Mouse (Mus musculus) embryonic facial prominence, embryonic 11.5 days (tissue): ENCODE results near the gene Cdcp2. TPM values are rescaled to one million over a fixed set of nuclear protein-coding genes. Genes with fewer than 3 reads are reported as not detected.

Source experiments
- ATAC-seq: fragments of 200-750 bp; cut with Nextera tagmentation; replicated peaks from 2 replicates; pipeline ENCODE4 v1.8.0; 2017; ENCODE audit warnings: low read depth; ENCODE audit not compliant: insufficient number of reproducible peaks, low FRiP score, low TSS enrichment
- DNase-seq: peaks from one replicate; pipeline ENCODE4 v3.0.0-alpha.2; 2015; ENCODE audit warnings: low spot score
- H3K27ac ChIP-seq: fragments of 300-500 bp; sonication (generic); replicated peaks from 2 replicates; pipeline ENCODE4 v1.5.1; 2014; ENCODE audit warnings: mild to moderate bottlenecking, low read depth, low read length, control low read depth
- H3K27me3 ChIP-seq: fragments of 300-500 bp; sonication (generic); 2 replicates; pipeline ENCODE4 v1.6.1; 2014; ENCODE audit warnings: mild to moderate bottlenecking, low read length, moderate library complexity, mixed read lengths; ENCODE audit not compliant: control insufficient read depth, insufficient read depth
- H3K36me3 ChIP-seq: fragments of 300-500 bp; sonication (generic); replicated peaks from 2 replicates; pipeline ENCODE4 v1.6.1; 2014; ENCODE audit warnings: low read depth, mild to moderate bottlenecking, low read length, moderate library complexity, mixed read lengths; ENCODE audit not compliant: control insufficient read depth, insufficient read depth
- H3K4me1 ChIP-seq: fragments of 300-500 bp; sonication (generic); 2 replicates; pipeline ENCODE4 v1.6.1; 2014; ENCODE audit warnings: low read length, mixed read lengths; ENCODE audit not compliant: control insufficient read depth, insufficient read depth
- H3K4me2 ChIP-seq: fragments of 300-500 bp; sonication (generic); 2 replicates; pipeline ENCODE4 v1.6.1; 2014; ENCODE audit warnings: low read depth, mild to moderate bottlenecking, control low read depth, low read length, moderate library complexity
- H3K4me3 ChIP-seq: fragments of 300-500 bp; sonication (generic); 2 replicates; pipeline ENCODE4 v1.5.1; 2014; ENCODE audit warnings: low read depth, low read length, control low read depth
- H3K9ac ChIP-seq: fragments of 300-500 bp; sonication (generic); replicated peaks from 2 replicates; pipeline ENCODE4 v1.6.1; 2014; ENCODE audit warnings: mild to moderate bottlenecking, control low read depth, low read length
- H3K9me3 ChIP-seq: fragments of 300-500 bp; sonication (generic); replicated peaks from 2 replicates; pipeline ENCODE4 v1.6.1; 2016; ENCODE audit warnings: mild to moderate bottlenecking, low read length, inconsistent platforms, mixed read lengths; ENCODE audit not compliant: control insufficient read depth
- WGBS: fragments of 180-500 bp; shearing (Covaris S2); extraction: QIAGEN DNeasy Blood & Tissue Kit; methylation state at CpG from one replicate; pipeline ENCODE4 v1.1.7; 2014; 5-methylcytosine and 5-hydroxymethylcytosine counted together
- polyA plus RNA-seq: library from polyadenylated mRNA; unstranded; fragments of >200 nt; fragmentation: Nextera tagmentation; extraction: Ambion mirVana; gene quantifications from 2 replicates; pipeline ENCODE4 v1.2.1, GENCODE M21; 2014

Gene Cdcp2
- not detected in 2 replicates for polyA plus RNA-seq

- Histone ChIP-seq H3K4me3 (no peak within 1 kb of the TSS), H3K9ac (peak within 1 kb of the TSS; percentile 27; the same call in 1 of the 2 replicates), H3K27ac (0 out of 2 replicates have a peak within 1 kb of the TSS, but pooled peaks have one; percentile 32), H3K9me3 (no peaks in the 10 kb centered on the region), H3K4me1 (no peaks in the 10 kb centered on the region; the same call in 1 of the 2 replicates), H3K27me3 (no peaks in the 10 kb centered on the region), H3K36me3 (no peaks in the 10 kb centered on the region), H3K4me2 (no peak within 1 kb of the TSS)
- DNase-seq (no peak), ATAC-seq (no peak)
- WGBS, result 52% methylated on average over 16 of the region's 16 CpGs
Observed at GRCm38 (mm10) chr4:107096841-107097373, at the start of gene Cdcp2. Gene Cdcp2, plus strand, starts transcription at chr4:107096891.

- H3K9me3 ChIP-seq, result no peaks in the 10 kb centered on the region
- WGBS, result 94% methylated on average over 5 of the region's 5 CpGs
- H3K27me3 ChIP-seq, result no peaks in the 10 kb centered on the region
- ATAC-seq, result no peak
- H3K4me3 ChIP-seq, result no peak overlapping the region
- no peak for DNase-seq
- H3K4me1 ChIP-seq, result no peaks in the 10 kb centered on the region
- no peak overlapping the region for H3K27ac ChIP-seq
- H3K9ac ChIP-seq, result no peak overlapping the region
- peaks cover 20% of the 10 kb centered on the region for H3K36me3 ChIP-seq
- H3K4me2 ChIP-seq, result no peak overlapping the region
Observed at GRCm38 (mm10) chr4:107047806-107048205, 48.9 kb upstream of the Cdcp2 start.

DNA sequence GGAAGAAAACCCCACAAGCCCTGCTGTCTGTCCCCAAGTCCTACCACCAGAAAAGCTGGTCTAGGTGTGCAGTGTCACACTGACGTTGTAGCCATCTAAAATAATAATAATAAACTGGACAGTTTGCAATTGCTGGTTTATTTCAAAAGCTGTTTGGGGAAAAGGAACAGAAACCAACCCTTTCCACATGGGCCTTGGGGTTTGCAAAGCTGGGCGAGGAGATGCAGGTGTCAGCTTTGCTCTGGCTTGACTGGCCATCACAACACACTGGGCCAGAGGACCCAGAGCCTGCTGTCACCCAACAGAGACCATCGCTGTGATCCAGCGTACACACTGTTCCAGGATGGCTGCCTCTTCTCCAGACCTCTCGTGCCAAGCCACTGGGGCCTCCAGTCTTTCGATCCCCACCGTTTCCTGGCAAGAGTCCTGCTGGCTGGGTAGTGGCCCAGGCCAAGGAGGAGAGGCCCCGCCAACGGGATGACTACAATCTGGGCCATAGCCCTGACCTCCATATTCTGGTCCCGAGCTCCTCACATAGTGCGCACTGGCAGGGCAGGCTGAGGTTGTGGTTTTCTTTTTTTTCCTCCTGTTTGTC is 48.0 kb upstream of the Cdcp2 start:
- Histone ChIP-seq H3K36me3 (peaks cover 20% of the 10 kb centered on the region), H3K9ac (no peak overlapping the region), H3K4me2 (no peak overlapping the region), H3K4me1 (no peaks in the 10 kb centered on the region), H3K4me3 (no peak overlapping the region), H3K9me3 (no peaks in the 10 kb centered on the region), H3K27me3 (no peaks in the 10 kb centered on the region), H3K27ac (no peak overlapping the region)
- no peak for ATAC-seq
- 89% methylated on average over 11 of the region's 11 CpGs for WGBS
- DNase-seq, result no peak

GRCm38 (mm10) chr4:107051889-107052288 is 44.8 kb upstream of the Cdcp2 start:
- Histone ChIP-seq H3K4me3 (no peak overlapping the region), H3K9me3 (no peaks in the 10 kb centered on the region), H3K27ac (no peak overlapping the region), H3K9ac (no peak overlapping the region), H3K27me3 (no peaks in the 10 kb centered on the region), H3K4me2 (no peak overlapping the region), H3K4me1 (no peaks in the 10 kb centered on the region), H3K36me3 (peaks cover 10% of the 10 kb centered on the region)
- DNase-seq (no peak), ATAC-seq (no peak)
- 53% methylated on average over 4 of the region's 4 CpGs for WGBS

DNA sequence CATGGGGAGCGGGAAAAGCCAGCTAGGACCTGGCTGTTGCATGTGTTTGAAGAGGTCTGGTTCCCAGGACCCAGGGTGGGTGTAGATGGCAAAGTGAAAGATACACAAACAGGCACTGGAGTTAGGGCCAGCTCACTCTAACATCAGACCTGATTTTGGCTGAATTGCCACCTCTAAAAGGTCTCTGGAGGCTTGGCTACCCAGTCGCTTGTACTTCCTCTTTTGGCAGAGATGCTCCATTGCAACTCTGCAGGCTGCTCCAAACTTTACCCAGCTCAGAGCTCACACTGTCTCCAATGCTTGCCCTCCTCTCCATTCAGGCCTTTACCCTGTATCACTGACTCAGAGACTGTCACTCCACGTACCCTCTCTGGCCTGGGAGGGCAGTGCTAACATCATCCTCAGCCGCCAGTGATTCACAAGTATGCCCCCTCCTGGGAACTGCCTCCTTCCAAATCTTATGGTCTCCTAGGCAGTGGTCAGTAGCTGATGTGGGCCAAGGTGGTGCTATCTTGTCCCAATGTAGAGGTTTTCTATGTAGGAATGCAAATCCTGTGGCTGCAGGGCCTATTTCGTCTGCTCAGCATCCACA is 43.6 kb upstream of the Cdcp2 start:
- WGBS, result 48% methylated on average over 5 of the region's 5 CpGs

GRCm38 (mm10) chr4:107056088-107056487 is 40.6 kb upstream of the Cdcp2 start:
- Histone ChIP-seq H3K9me3 (no peaks in the 10 kb centered on the region), H3K4me1 (no peaks in the 10 kb centered on the region), H3K9ac (no peak overlapping the region), H3K4me3 (no peak overlapping the region), H3K36me3 (peaks cover 3% of the 10 kb centered on the region), H3K4me2 (no peak overlapping the region), H3K27ac (no peak overlapping the region), H3K27me3 (no peaks in the 10 kb centered on the region)
- ATAC-seq, result no peak
- no peak for DNase-seq
- 78% methylated on average over 3 of the region's 3 CpGs for WGBS

More for the DNA sequence above, 43.6 kb upstream of the Cdcp2 start:
- H3K9ac ChIP-seq, result no peak overlapping the region
- no peaks in the 10 kb centered on the region for H3K27me3 ChIP-seq
- DNase-seq (no peak), ATAC-seq (no peak)
- H3K27ac ChIP-seq, result no peak overlapping the region
- no peaks in the 10 kb centered on the region for H3K4me1 ChIP-seq
- no peaks in the 10 kb centered on the region for H3K9me3 ChIP-seq
- peaks cover 6% of the 10 kb centered on the region for H3K36me3 ChIP-seq
- H3K4me3 ChIP-seq, result no peak overlapping the region
- no peak overlapping the region for H3K4me2 ChIP-seq

- 85% methylated on average over 5 of the region's 5 CpGs for WGBS
- Histone ChIP-seq H3K4me1 (no peaks in the 10 kb centered on the region), H3K36me3 (peaks cover 3% of the 10 kb centered on the region), H3K27ac (no peak overlapping the region), H3K4me3 (no peak overlapping the region), H3K9ac (no peak overlapping the region), H3K4me2 (no peak overlapping the region), H3K9me3 (no peaks in the 10 kb centered on the region), H3K27me3 (no peaks in the 10 kb centered on the region)
- DNase-seq, result no peak
- no peak for ATAC-seq
Observed at GRCm38 (mm10) chr4:107058346-107058745, 38.3 kb upstream of the Cdcp2 start.

DNA sequence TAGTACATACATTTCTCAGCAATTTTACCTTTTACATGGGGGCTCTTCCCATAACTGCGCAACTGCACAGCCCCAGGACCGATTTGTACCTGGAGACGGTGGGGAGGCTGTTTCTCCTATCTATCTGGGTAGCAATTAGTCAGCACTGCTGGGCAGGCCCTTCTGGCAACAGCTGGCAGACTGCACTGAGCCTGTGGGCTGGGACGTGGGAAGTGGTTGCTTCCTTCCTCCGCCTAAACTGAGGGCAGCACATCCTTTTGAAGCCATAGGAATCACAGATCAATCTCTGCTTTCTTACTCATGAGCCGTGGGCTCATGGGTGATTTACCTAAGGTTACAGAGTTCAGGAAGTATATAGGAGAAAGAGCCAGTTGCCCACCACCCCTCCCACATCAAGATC is 37.9 kb upstream of the Cdcp2 start:
- Histone ChIP-seq H3K4me2 (no peak overlapping the region), H3K27me3 (no peaks in the 10 kb centered on the region), H3K9ac (no peak overlapping the region), H3K9me3 (no peaks in the 10 kb centered on the region), H3K36me3 (peaks cover 3% of the 10 kb centered on the region), H3K27ac (no peak overlapping the region), H3K4me3 (no peak overlapping the region), H3K4me1 (no peaks in the 10 kb centered on the region)
- WGBS, result 88% methylated on average over 6 of the region's 6 CpGs
- ATAC-seq (no peak), DNase-seq (no peak)
